Mouse (Mus musculus) cerebellum, adult 11-12 months (tissue): ENCODE data around the gene Tob2.

ENCODE experiments used
- DNase-seq: peaks from one replicate; pipeline ENCODE4 v3.0.0; 2022

Gene Tob2

GRCm38 (mm10) chr15:81859330-81860255 is 997 bp upstream of the Tob2 start:
- peak; percentile 93 for DNase-seq

GRCm38 (mm10) chr15:81858138-81858516 is 469 bp downstream of the Tob2 start:
- DNase-seq = peak; percentile 93

GRCm38 (mm10) chr15:81857724-81858116 is 876 bp downstream of the Tob2 start:
- no peak for DNase-seq

- DNase-seq = peak; percentile 66
Measured at GRCm38 (mm10) chr15:81856938-81857723, 1.5 kb downstream of the Tob2 start.

GRCm38 (mm10) chr15:81856030-81856790 is 2.4 kb downstream of the Tob2 start:
- peak; percentile 95 for DNase-seq

- peak; percentile 28 for DNase-seq
Measured at GRCm38 (mm10) chr15:81853081-81853480, 5.5 kb downstream of the Tob2 start.

- peak; percentile 75 for DNase-seq
Measured at GRCm38 (mm10) chr15:81852411-81853000, 6.1 kb downstream of the Tob2 start.

- DNase-seq = peak; percentile 47
Measured at GRCm38 (mm10) chr15:81851375-81851774, 7.2 kb downstream of the Tob2 start.

- DNase-seq = peak; percentile 43
Measured at GRCm38 (mm10) chr15:81850718-81851117, 7.9 kb downstream of the Tob2 start.

GRCm38 (mm10) chr15:81849104-81849503 is 9.5 kb downstream of the Tob2 start:
- peak; percentile 88 for DNase-seq

- DNase-seq = peak; percentile 59
Measured at GRCm38 (mm10) chr15:81848301-81848700, 10.3 kb downstream of the Tob2 start.

GRCm38 (mm10) chr15:81847861-81848260 is 10.7 kb downstream of the Tob2 start:
- DNase-seq = peak; percentile 47

GRCm38 (mm10) chr15:81847161-81847560 is 11.4 kb downstream of the Tob2 start:
- peak; percentile 23 for DNase-seq

GRCm38 (mm10) chr15:81846755-81847154 is 11.8 kb downstream of the Tob2 start:
- peak; percentile 42 for DNase-seq

GRCm38 (mm10) chr15:81845724-81846123 is 12.9 kb downstream of the Tob2 start:
- DNase-seq = peak; percentile 42

- DNase-seq = peak; percentile 23
Measured at GRCm38 (mm10) chr15:81845033-81845625, 13.5 kb downstream of the Tob2 start.

- peak; percentile 51 for DNase-seq
Measured at GRCm38 (mm10) chr15:81842275-81842674, 16.3 kb downstream of the Tob2 start.

- DNase-seq = peak; percentile 56
Measured at GRCm38 (mm10) chr15:81840306-81840705, 18.3 kb downstream of the Tob2 start.

- peak; percentile 99 for DNase-seq
Measured at GRCm38 (mm10) chr15:81839634-81840033, 19.0 kb downstream of the Tob2 start.

GRCm38 (mm10) chr15:81838554-81839235 is 19.9 kb downstream of the Tob2 start:
- DNase-seq = no peak
